Mouse (Mus musculus) monocyte, adult 2 months (primary cell): Measurements from ENCODE around the gene Tecpr2.

Experiments used
- DNase-seq, 2 experiments: peaks; one replicate each; pipeline ENCODE4 v3.0.0; 2022; ENCODE audit warnings: low spot score in 2 of 2, low read depth in 1 of 2

Gene Tecpr2

GRCm38 (mm10) chr12:111005803-111006202 is 116.7 kb downstream of the Tecpr2 start:
- DNase-seq, result no peak

GRCm38 (mm10) chr12:111006339-111006738 is 117.3 kb downstream of the Tecpr2 start:
- DNase-seq, result no peak

- no peak for DNase-seq
Measured at GRCm38 (mm10) chr12:111007134-111008103, 118.4 kb downstream of the Tecpr2 start.

- DNase-seq, result no peak
Measured at GRCm38 (mm10) chr12:111008500-111009490, 119.7 kb downstream of the Tecpr2 start.

GRCm38 (mm10) chr12:111009615-111010257 is 120.7 kb downstream of the Tecpr2 start:
- no peak for DNase-seq

- no peak for DNase-seq
Measured at GRCm38 (mm10) chr12:111016807-111017206, 127.7 kb downstream of the Tecpr2 start.

GRCm38 (mm10) chr12:111018068-111018467 is 129.0 kb downstream of the Tecpr2 start:
- no peak for DNase-seq

GRCm38 (mm10) chr12:111019086-111019485 is 130.0 kb downstream of the Tecpr2 start:
- no peak for DNase-seq

GRCm38 (mm10) chr12:111021138-111021537 is 132.1 kb downstream of the Tecpr2 start:
- no peak for DNase-seq

GRCm38 (mm10) chr12:111021577-111021976 is 132.5 kb downstream of the Tecpr2 start:
- no peak for DNase-seq
